Mouse (Mus musculus): ENCODE results near the gene Spink4. TPM values are rescaled to one million over a fixed set of nuclear protein-coding genes. Genes with fewer than 3 reads are reported as not detected.

Gene Spink4
- 5.2 and 10.7 TPM in 2 replicates for total RNA-seq (2021)
- long read RNA-seq = 0 reads

DNA sequence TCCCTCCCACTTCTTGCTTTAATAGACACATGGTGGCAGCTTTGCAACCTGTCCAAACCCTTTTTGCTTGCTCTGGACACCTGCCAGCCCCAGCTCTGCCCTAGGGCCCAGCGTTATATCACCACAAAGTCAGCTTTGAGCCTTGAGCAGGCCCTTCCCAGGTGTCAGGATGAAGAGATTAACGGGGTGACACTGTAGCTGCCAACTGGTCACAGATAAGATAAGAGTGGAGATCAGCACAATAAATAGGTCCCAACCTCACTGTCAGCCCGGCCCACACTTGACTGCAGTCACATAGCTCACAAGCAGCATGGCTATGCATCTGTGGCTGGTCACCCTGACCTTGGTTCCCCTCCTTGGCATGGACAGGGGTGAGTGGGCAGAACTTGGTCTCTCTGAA, at the start of gene Spink4:
TSS of gene Spink4 (plus strand) at position 268 of the 400 bp plus-strand sequence.
- peak; percentile 35 for DNase-seq

DNA sequence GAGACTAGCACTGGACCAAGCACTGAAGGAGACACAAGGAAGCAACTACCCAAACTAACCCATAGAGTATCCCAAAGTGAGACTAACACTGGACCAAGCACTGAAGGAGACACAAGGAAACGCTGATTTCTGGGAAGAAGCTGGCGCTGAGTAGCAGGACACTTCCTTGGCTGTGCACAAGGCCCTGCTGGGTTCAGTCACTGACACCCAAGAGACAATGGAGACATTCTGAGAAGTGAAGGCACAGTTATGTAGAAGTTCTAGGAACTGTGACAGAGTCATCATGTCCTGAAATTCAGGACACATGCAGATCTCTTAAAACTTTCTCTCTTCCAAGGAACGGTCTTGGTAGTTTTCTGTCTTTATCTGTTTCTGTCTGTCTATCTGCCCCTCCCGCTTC, 49.6 kb upstream of the Spink4 start:
- DNase-seq = no peak

DNA sequence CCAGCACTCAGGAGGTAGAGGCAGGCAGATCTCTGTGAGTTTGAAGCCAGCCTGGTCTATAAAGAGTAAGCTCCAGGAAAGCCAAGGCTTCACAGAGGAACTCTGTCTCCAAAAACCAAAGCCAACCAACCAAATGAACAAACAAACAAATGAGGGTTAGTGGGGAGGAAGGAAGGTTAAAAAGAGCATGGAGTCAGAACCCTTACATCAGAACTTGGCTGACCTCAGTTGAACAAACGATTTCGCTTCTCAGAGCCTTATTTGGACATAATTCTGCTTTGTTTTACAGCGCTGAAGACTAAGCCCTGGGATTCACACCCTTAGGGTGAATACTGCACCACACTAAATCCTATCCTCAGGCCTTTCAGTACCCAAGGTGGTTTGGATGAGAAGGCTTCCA, 47.7 kb upstream of the Spink4 start:
- no peak for DNase-seq

DNA sequence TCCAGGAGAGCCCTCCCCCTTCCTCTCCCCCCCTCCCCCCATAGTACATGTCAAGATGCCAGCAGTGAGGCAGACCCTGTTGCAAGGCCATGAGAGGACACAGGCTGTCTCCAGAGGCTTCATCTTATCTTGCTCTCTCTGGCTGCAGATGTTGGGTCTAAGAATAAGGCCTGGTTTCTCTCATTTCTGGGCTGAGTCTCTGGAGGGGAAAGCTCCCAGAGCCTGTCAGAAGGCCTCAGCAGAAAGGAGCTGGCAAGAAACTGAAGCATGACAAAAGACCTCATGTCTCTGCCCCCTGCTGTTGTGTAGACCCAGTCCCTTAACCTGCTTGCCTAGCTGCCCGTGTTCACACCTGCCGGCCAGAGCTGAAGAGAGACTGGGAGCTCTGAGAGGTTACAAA, 46.5 kb upstream of the Spink4 start:
- DNase-seq = no peak

DNA sequence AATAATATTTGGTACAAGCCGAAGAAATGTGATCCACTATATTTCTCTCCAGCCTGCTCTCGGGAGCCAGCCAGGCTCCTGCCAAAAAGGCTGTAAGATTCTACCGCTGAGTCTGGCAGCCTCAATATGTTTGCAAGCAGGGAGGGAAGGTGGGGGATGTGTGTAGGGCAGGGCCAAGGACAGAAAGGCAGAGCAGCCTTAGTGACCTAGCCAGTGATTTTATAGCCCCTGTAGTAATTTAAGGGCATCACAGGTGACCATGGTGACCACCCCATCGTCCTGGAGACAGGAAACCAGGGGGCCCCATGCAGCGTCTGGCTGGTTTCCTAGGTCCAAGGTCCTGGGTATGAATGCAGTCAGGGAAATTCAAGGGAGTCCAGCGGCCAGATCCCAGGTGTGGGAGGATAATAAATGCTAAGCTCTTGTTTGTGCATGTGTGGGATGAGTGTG, 45.7 kb upstream of the Spink4 start:
- no peak for DNase-seq

DNA sequence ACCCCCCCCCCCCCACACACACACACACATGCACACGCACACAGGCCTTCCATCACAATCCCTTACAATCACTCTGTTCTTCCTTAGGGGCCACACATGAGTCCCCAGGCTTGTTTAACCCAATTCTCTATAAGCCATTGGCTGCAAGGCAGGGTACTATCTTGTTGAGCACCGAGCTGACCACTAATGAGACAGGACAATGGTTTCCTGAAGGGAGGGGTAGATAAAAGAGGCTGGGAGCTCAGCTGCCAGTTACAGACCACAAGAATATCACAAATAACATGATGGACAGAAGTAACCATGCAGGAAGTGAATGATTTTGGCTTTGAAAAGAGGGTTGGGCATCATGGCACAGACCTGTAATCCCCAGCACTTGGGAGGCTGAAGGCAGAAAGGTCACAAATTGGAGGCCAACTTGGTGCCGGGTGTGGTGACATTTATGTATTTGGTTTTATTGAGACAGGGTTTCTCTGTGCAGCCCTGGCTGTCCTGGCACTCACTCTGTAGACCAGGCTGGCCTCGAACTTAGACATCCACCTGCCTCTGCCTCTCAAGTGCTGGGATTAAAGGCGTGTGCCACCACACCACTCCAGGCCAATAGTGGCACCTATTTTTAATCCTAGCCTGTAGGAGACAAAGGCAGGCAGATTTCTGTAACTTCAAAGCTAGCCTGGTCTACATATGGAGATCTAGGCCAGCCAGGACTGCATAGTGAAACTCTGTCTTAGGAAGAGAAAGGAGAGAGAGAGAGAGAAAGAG, 44.9 kb upstream of the Spink4 start:
- DNase-seq = no peak

DNA sequence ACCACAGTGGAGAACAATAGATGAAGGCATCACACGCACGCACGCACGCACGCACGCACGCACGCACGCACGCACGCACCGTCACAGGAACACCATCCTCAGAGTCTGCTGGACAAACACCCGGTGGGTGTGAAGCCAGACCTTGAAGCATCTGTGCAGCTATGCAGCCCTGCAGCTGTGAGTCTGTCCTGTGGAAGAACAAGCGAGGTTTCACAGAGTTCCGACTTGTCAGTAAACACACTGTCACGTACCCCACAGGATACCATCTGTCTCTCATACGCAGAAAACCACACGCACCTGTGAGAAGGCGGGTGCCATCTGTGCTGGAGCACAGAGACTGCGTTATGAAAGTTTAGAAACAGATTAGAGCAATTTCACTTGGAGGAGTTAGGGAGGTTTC, 44.0 kb upstream of the Spink4 start:
- DNase-seq = no peak

DNA sequence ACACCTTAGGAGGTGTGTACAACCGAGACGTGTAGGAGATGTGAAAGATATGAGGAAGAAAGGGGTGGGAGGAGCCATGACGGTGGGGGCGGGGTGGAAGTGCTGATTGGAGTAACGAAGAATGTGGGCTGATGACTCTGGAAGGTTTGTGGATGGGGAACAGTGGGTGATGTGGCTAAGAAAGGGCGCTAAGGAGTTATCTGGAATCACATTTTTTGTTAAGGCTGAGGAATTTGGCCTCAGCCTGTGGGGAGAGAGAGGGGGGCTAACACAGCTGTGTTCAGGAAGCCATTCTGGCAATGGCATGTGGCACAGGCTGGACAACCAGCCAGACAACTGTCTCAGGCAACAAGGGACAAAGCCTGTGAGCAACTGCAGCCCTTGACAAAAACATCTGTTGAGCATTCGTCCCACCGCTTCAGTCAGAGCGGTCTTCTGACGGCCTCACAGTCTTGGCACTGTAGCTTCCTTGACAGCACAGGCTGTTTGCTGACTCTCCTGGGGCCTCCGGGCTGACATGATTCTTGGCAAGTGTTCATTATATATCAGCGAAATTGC, 43.0 kb upstream of the Spink4 start:
- DNase-seq = no peak

DNA sequence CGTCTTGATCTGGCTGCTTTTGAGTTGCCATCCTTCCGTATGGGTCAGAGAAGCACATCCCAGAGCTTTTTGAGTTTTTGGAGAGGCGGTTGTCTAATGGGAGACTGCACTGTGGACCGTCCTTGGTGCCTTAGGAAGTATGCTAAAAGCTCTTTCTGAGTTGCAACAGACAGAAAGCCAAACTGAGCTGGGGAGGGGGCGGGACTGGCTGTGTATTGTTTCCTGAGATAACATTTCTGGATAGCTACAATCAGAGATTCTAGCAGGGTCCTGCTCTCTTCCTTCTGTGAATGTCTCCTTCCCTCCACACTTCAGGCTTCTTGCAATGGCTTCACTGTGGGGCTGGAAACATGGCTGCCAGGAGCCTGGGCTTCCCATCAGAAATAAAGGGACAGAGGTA, 42.3 kb upstream of the Spink4 start:
- DNase-seq = no peak

DNA sequence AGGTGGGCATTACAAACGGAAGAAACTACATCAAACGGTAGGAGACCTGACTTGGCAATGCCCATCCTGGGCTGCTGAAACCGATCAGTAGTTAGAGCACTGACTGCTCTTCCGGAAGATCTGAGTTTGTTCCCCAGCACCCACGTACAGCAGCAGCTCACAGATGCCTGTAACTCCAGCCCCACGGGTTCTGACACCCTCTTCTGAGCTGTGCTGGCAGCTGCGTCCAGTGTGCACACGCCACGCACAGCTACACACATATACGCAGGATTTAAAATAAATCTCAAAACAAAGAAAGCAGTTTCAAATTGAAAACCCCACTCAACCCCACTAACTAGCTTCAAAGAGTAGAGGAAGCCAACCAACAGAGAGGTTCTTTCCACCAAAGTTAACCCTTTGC, 36.7 kb upstream of the Spink4 start:
- DNase-seq = no peak

DNA sequence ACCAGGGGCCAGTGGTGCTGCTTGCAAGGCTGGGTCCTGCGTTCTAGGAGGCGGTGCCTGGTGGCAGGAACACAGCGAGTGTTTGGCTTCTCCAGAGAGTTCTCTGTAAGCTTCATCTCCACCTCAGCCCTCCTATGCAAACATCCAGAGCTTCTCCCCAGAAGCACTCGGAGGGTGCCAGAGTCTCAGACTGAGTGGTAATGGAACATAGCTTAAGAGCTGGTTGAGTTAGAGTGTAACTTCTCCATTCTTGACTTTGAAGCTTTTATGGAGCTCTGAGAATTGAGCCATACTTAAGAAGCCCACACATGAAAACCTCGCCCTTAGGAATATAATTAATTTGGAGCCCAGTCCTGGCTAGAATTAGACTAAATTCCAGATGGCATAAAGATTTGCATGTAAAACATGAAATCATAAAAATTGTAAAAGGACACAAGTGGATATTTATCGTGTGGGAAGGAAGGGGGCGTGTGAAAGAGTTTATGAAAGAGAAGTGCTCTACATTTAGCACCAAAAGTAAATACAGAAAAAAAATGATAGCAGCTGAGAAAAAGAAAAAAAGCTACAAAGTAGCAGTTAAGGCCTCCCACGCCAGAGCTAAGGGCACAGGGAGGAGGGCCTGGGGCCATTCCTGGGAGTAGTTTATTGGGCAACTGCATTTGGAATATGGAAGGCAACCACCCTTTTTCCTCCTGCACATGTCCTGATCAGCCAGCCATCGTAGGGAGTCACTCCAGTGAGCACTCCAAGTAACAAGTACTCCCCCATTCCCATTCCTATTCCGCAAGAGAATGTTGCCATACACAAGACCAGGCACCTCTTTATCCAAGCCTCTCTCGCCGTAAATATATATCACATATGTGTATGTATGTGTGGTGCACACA, 35.3 kb upstream of the Spink4 start:
- DNase-seq = no peak

DNA sequence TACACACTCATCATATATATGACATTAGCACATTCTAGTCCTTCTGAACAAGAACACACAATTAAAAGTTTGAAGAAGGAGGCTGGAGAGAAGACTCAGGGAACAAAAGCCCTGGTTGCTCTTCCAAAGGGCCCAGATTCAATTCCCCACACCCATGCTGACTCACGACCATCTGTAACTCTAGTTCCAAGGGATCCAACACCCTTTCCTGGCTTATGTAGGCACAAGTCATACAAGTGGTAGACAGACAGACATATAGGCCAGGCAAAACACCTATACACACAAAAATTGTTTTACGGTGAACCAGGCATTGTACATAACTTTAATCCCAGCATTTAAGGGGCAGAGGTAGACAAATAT, 34.7 kb upstream of the Spink4 start:
- DNase-seq = no peak

DNA sequence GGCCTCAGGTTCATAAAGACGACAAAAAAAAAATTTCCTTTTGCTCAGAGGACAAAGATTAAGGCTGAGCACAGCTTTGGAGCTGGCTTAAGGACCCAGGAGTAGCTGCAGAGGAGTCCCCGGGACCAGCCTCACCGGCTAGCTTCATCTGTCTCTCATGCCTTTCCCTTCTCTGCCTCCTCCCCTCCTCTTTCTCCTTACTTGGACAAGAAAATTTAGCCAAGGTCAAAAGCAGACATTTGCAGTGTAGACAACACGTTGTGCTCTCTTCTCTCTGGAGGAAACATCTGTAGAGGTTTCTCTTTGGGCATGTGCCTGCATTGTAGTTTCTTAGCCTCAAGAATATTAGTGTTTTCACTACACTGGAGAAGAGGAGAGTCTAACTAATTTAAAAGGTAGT, 34.0 kb upstream of the Spink4 start:
- DNase-seq = no peak

DNA sequence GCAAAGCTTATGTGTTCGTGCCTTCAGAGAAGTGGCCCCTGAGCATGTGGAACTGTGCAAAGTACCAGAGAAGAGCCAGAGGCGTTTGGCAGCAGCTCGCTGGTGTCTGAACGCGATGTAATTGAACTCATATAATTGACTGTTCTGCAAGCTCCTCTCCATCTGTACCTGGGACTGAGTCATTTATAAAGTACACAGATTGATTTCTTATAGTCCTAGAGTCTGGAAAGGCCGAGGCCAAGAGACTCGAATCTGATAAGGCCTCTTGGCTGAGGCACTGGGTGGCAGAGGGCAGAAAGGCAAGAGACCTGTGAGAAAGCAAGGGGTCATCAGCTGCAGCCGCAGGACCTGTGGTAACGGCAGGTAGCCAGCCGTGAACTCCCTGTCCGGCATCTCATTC, 31.0 kb upstream of the Spink4 start:
- DNase-seq = no peak

DNA sequence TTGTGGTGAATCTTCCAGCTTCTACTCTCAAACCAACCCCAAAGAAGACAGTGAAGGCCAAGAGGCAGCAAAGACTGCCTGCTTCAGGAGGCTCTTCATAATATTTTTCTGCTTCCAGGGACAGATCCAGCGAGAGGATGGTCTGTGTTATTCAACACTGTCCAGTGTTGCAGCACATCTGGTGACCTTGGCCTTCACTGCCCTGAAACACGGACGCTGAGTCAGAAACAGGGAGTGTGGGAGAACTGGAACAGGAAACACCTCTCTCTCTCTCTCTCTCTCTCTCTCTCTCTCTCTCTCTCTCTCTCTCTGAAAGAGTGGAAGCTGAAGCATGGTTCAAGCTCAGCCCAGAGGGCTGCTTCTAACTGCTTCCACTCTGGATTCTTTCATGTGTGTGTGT, 30.6 kb upstream of the Spink4 start:
- peak; percentile 49 for DNase-seq

DNA sequence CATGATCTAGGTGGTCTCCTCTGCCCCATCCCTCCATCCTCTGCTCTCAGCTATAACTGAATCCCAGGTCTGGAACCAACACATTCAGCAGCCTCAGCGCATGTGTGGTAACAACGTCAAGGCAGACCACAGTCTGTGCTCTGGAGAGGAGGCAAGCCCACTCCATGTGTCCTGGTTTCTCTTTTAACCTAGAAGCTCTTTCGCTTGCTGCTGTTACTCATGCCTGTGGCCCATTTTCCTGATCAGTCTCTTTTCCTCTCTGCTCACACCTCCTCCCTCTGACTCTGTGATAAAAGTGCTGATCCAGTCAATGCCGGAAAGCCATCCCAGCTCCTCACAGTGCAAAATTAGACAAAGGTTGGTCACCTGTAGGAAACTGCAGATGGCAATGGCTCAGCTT, 29.9 kb upstream of the Spink4 start:
- DNase-seq = no peak

DNA sequence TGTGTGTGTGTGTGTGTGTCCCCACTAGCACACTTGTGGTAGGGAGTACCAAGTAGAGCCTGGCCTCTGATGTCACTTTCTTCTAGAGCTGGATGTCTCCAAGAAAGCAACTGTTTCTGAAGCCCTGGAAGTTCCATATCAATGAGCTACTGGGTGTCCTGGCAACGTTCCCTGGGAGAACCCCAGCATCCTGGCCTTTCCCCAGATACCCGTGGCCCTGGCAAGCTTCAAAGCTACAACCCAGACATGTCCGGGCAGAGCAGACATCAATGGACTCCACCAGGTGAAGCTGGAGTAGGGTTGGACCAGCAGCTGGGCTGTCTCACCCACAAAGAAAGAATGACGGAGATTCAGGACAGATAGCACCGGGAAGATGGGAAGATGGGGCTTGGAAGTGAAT, 28.6 kb upstream of the Spink4 start:
- no peak for DNase-seq

DNA sequence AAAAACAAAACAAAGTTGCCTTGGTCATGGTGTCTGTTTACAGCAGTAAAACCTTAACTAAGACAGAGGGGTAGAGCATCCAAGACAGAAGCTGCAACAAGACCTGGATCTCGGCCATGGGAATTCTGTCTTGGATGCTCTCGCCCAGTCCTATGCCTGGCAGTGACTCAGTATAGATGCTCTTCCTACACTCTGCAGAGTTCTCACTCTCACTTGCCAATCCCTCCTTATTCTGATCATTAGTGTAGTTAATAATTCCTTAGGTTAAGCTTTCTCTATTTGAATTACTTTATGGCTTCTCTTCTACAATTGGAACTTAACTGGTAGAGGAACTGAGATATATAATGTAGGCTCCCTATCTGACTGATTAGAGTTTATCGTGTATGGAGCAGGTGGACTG, 24.7 kb upstream of the Spink4 start:
- no peak for DNase-seq

DNA sequence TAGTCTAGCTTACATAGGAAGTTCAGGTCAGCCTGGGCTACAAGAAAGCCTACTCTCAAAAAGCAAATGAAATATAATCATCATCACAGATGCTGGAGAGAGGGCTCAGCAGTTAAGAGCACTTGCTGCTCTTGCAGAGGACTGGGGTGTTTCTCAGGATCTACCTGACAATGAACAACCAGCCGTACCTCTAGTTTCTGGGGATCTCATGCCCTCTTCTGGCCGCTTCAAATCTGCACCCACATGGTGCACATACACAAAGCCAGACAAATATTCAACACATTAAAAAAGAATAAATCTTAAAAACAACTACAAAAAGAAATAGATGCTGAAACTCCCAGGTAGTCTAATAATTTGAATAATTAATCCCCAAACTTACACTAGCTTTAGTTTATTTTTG, 24.2 kb upstream of the Spink4 start:
- DNase-seq = no peak

DNA sequence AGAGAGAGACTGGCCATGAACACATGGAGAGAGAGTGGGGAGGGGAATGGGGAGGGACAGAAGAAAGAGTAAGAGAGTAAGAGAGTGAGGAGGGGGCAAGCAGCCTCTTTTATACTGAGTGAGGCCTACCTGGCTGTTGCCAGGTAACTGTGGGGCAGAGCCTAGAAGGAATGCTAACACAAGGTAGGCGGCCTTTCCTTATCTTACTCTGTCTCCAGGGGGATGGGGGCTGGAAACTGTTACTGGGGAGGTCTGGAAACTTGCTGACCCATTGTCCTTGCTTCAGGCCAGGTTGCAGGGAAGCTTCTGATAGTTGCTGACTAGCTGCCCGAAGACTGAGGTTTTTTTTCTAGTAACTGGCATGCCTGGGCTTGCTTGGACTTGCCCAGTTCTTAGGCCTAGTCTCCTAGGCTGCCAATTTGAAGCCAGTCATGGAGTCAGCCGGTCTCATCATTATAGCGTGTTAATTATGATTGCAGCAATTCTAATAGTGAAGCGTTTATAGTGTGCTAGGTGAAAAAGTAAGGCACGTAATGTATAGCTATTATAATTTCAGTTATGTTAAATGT, 21.3 kb upstream of the Spink4 start:
- no peak for DNase-seq

DNA sequence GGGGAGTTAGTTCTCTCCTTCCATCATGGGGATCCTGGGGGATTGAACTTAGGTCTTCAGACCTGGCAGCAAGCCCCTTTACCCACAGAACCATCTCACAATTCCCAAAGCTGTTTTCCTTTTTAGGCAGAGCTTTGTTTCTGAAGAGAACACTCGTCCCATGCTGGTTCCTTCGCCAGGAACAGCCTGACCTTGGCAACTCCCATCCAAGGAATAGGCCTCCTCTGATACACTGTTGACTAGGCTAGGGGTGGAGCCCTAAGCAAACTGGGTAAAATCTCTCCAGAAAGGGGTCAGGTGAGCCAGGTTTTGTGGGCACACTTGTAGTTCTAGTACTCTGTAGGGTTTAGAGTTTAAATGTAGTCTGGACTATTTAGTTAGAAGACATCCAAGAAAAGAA, 20.6 kb upstream of the Spink4 start:
- DNase-seq = no peak

DNA sequence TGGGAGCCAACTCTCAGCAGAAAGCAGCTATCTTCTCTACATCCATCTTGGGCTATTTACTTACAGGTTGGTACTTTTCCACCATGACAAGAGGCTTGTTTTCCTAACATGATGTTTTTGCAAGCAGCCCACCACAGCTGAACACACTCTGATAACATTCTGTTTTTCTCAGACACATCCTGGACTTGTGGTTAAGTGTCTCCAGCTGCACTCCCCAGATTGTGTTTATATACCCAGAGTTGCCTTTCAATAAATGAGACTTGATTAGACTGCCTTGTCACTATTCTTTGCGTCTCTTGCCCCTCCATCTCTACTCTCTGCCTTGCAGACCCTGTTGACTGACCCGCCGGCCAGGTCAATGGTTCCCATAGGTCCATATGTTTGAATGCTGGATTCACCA, 19.8 kb upstream of the Spink4 start:
- no peak for DNase-seq

DNA sequence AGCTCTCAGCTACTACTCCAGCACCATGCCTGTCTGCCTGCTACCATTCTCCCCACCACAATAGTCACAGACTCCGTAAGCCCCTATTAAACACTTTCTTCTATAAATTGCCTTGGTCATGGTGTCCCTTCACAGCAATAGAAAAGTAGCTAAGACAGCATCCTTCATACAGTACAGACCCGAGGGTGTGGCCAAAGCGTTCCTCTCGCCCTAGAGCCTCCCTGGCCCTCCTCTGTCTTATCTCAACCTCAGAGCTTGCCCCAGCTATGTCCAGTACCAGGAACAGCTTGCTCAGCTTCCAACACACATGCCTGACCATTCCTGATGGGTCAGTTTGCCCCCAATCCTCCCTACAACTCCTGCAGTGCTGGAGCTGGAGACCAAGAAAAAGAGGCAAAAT, 19.2 kb upstream of the Spink4 start:
- DNase-seq = no peak

All from adrenal gland, postnatal 25 days (tissue).